Mouse (Mus musculus) ES-E14 (cell line): ENCODE measurements at regions not wholly inside any gene's neighbourhood (a gene's known extent, or its start where the extent isn't known, plus 50 kb on each side); places are given as distances from the start of the nearest gene placed in this dataset.
"Not testable (repeated sequence)": the region's sequence is repeated elsewhere in the genome, so short reads cannot be mapped to it uniquely, and the experiment has no call there.

Experiments
- CHD2 ChIP-seq: IDR thresholded peaks from 2 replicates; pipeline ENCODE4 v1.6.1; 2014; ENCODE audit warnings: mild to moderate bottlenecking, low read depth, low read length, inconsistent platforms
- HCFC1 ChIP-seq: IDR thresholded peaks from 2 replicates; pipeline ENCODE4 v1.6.1; 2012; ENCODE audit warnings: low read length, inconsistent platforms, borderline replicate concordance; ENCODE audit not compliant: insufficient read depth

DNA sequence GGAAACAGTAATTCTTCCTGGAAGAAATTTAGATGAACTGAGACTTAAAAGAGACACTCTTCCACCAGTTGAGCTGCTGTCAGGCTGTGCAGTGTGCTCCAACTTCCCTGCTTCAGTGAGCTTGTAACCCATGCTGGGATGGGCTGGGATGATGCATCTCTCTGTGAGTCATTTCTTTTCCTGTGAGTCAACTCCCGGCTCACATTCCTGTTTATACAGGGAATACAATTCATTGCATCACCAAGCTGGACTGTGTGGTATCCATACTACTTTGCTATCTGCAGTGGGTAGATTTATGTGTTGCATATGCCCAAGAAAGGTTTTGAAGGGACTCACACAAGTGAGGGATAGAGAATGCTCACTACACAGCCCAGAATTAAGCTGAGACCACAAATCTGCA is 93.0 kb downstream of the Hsp90b1 start:
- not testable (repeated sequence) for TF ChIP-seq HCFC1, CHD2
